Mouse (Mus musculus): ENCODE measurements around the gene Brat1. TPM values are rescaled to one million over a fixed set of nuclear protein-coding genes. Genes with fewer than 3 reads are reported as not detected.

Gene Brat1
- polyA plus RNA-seq, 1 experiment: 14.5 TPM

GRCm38 (mm10) chr5:140701661-140702060 lies 3.1 kb upstream of the Brat1 start:
- no peak for DNase-seq (ENCODE audit: low spot score)

- DNase-seq (ENCODE audit: low spot score): peak; percentile 92
These were observed 2.7 kb upstream of the Brat1 start, which contains the start of gene Iqce for GRCm38 (mm10) chr5:140702103-140702513. TSS of gene Iqce (minus strand) at chr5:140702378.

GRCm38 (mm10) chr5:140702618-140703175 lies 2.1 kb upstream of the Brat1 start:
- no peak for DNase-seq (ENCODE audit: low spot score)

GRCm38 (mm10) chr5:140703480-140704377 lies 1.1 kb upstream of the Brat1 start:
- DNase-seq (ENCODE audit: low spot score): no peak

GRCm38 (mm10) chr5:140705501-140706171 lies 825 bp downstream of the Brat1 start:
- DNase-seq (ENCODE audit: low spot score): no peak

GRCm38 (mm10) chr5:140710315-140710714 lies 5.5 kb downstream of the Brat1 start:
- no peak for DNase-seq (ENCODE audit: low spot score)

GRCm38 (mm10) chr5:140711040-140711439 lies 6.2 kb downstream of the Brat1 start:
- DNase-seq (ENCODE audit: low spot score): no peak

- no peak for DNase-seq (ENCODE audit: low spot score)
These were observed 16.0 kb downstream of the Brat1 start for GRCm38 (mm10) chr5:140720773-140721172.

GRCm38 (mm10) chr5:140722121-140722520 lies 17.3 kb downstream of the Brat1 start:
- no peak for DNase-seq (ENCODE audit: low spot score)

GRCm38 (mm10) chr5:140723822-140724221 lies 19.0 kb downstream of the Brat1 start, which contains the start of gene Amz1:
TSS of gene Amz1 (plus strand) at chr5:140724127.
- no peak for DNase-seq (ENCODE audit: low spot score)

GRCm38 (mm10) chr5:140726062-140726839 lies 21.4 kb downstream of the Brat1 start:
- DNase-seq (ENCODE audit: low spot score): no peak

- no peak for DNase-seq (ENCODE audit: low spot score)
These were observed 22.3 kb downstream of the Brat1 start for GRCm38 (mm10) chr5:140726946-140727740.

GRCm38 (mm10) chr5:140731040-140731797 lies 26.4 kb downstream of the Brat1 start:
- no peak for DNase-seq (ENCODE audit: low spot score)

GRCm38 (mm10) chr5:140732195-140732594 lies 27.4 kb downstream of the Brat1 start:
- DNase-seq (ENCODE audit: low spot score): no peak

GRCm38 (mm10) chr5:140733336-140733735 lies 28.5 kb downstream of the Brat1 start:
- no peak for DNase-seq (ENCODE audit: low spot score)

GRCm38 (mm10) chr5:140735297-140735696 lies 30.5 kb downstream of the Brat1 start:
- DNase-seq (ENCODE audit: low spot score): no peak

- no peak for DNase-seq (ENCODE audit: low spot score)
These were observed 31.4 kb downstream of the Brat1 start for GRCm38 (mm10) chr5:140736166-140736565.

GRCm38 (mm10) chr5:140739813-140740212 lies 35.0 kb downstream of the Brat1 start:
- no peak for DNase-seq (ENCODE audit: low spot score)

- no peak for DNase-seq (ENCODE audit: low spot score)
These were observed 36.2 kb downstream of the Brat1 start for GRCm38 (mm10) chr5:140741040-140741439.

GRCm38 (mm10) chr5:140741877-140742276 lies 37.1 kb downstream of the Brat1 start:
- DNase-seq (ENCODE audit: low spot score): no peak
